Mouse (Mus musculus) ovary, postnatal 14 days (tissue): ENCODE results near the gene Nup214.

ENCODE experiments used
- DNase-seq: peaks from one replicate; pipeline ENCODE4 v3.0.0; 2022; ENCODE audit warnings: low spot score

The Nup214 gene

GRCm38 (mm10) chr2:32102944-32103343 lies 128.7 kb downstream of the Nup214 start:
- DNase-seq: no peak

GRCm38 (mm10) chr2:32103557-32103956 lies 129.3 kb downstream of the Nup214 start:
- DNase-seq: no peak
